Comparison of ENCODE assay signal across 11 mouse cellular contexts in genomic region chr9:48447783-48448209, GRCm38 (mm10). TPM values are rescaled to one million over a fixed set of nuclear protein-coding genes. Genes with fewer than 3 reads are reported as not detected.
DNase-seq lines count a peak whose midpoint lies in the region; ATAC-seq lines count a peak whose summit lies in the region.
"Had no signal": no experiment of that assay in that cellular context is flagged by ENCODE, and none has a peak within 500 bp of the region (broad histone marks: within the 10 kb centered on the region; RNA-seq: fewer than 3 reads in every experiment).

No protein-coding gene starts in this region.

- H3K4me2 ChIP-seq in hindbrain, embryonic 11.5 days (replicated peaks; ENCODE audit: low read depth, low read length): no peak overlapping the region
- H3K4me2 ChIP-seq: embryonic facial prominence, embryonic 15.5 days; limb, embryonic 12.5 days; stomach, embryonic 15.5 days had no signal

- peak; percentile 57 for DNase-seq in hindbrain, embryonic 11.5 days (ENCODE audit: low spot score)
- no peak for DNase-seq in hindbrain, embryonic 10.5 days (ENCODE audit: low spot score)
- peak; percentile 79 for DNase-seq in CD4-positive, CD25-positive, alpha-beta regulatory T cell, adult 2 months (ENCODE audit: low read depth, low spot score)
- peak; percentile 64 for DNase-seq in T-cell, adult 2 months (ENCODE audit: low spot score)
- peak; percentile 33 to 54 for DNase-seq in heart, postnatal 10 days
- no peak for DNase-seq in forebrain, embryonic 10.5 days (ENCODE audit: extremely low spot score, low spot score)
- no peak for DNase-seq in right cerebral cortex, postnatal 25 days

- intact Hi-C loops in heart, postnatal 10 days (cut with DNase I): loop anchor here (5.0 kb wide), 1 partner anchor 110 kb away; no protein-coding TSS in a partner anchor

- H3K27me3 ChIP-seq in hindbrain, embryonic 11.5 days (ENCODE audit: control insufficient read depth, insufficient read depth, low read length): no peaks in the 10 kb centered on the region
- H3K27me3 ChIP-seq in hindbrain, embryonic 10.5 days (ENCODE audit: insufficient read depth, poor library complexity, severe bottlenecking): no peaks in the 10 kb centered on the region
- H3K27me3 ChIP-seq in forebrain, embryonic 10.5 days (ENCODE audit: poor library complexity, severe bottlenecking): no peaks in the 10 kb centered on the region
- H3K27me3 ChIP-seq: embryonic facial prominence, embryonic 15.5 days; limb, embryonic 12.5 days; stomach, embryonic 15.5 days had no signal

- no peaks in the 10 kb centered on the region for H3K36me3 ChIP-seq in hindbrain, embryonic 11.5 days (ENCODE audit: control insufficient read depth, insufficient read depth, low read length)
- no peaks in the 10 kb centered on the region for H3K36me3 ChIP-seq in hindbrain, embryonic 10.5 days
- H3K36me3 ChIP-seq in forebrain, embryonic 10.5 days (replicated peaks): no peaks in the 10 kb centered on the region
- H3K36me3 ChIP-seq: embryonic facial prominence, embryonic 15.5 days; limb, embryonic 12.5 days; stomach, embryonic 15.5 days had no signal

- no peak overlapping the region for H3K4me3 ChIP-seq in hindbrain, embryonic 11.5 days (ENCODE audit: low read depth, low read length)
- H3K4me3 ChIP-seq in hindbrain, embryonic 10.5 days: no peak overlapping the region
- H3K4me3 ChIP-seq in forebrain, embryonic 10.5 days: no peak overlapping the region
- H3K4me3 ChIP-seq: embryonic facial prominence, embryonic 15.5 days; limb, embryonic 12.5 days; stomach, embryonic 15.5 days had no signal

- no peaks in the 10 kb centered on the region for H3K9me3 ChIP-seq in hindbrain, embryonic 11.5 days (ENCODE audit: control insufficient read depth, low read length)
- H3K9me3 ChIP-seq in hindbrain, embryonic 10.5 days: no peaks in the 10 kb centered on the region
- no peaks in the 10 kb centered on the region for H3K9me3 ChIP-seq in forebrain, embryonic 10.5 days
- H3K9me3 ChIP-seq: embryonic facial prominence, embryonic 15.5 days; limb, embryonic 12.5 days; stomach, embryonic 15.5 days had no signal

- H3K4me1 ChIP-seq in hindbrain, embryonic 11.5 days (replicated peaks; ENCODE audit: control insufficient read depth, insufficient read depth, low read length): no peaks in the 10 kb centered on the region
- H3K4me1 ChIP-seq in hindbrain, embryonic 10.5 days (replicated peaks): no peaks in the 10 kb centered on the region
- H3K4me1 ChIP-seq in forebrain, embryonic 10.5 days: no peaks in the 10 kb centered on the region
- H3K4me1 ChIP-seq: embryonic facial prominence, embryonic 15.5 days; limb, embryonic 12.5 days; stomach, embryonic 15.5 days had no signal

- ATAC-seq in hindbrain, embryonic 11.5 days (ENCODE audit: low FRiP score): no peak
- peak; percentile 73 for ATAC-seq in monocyte, adult 5-6 weeks (replicated peaks; ENCODE audit: insufficient number of reproducible peaks, low FRiP score, low TSS enrichment, poor library complexity, severe bottlenecking)

- 49% methylated on average over 5 of the region's 5 CpGs for WGBS in hindbrain, embryonic 11.5 days
- 40% methylated on average over 5 of the region's 5 CpGs for WGBS in hindbrain, embryonic 10.5 days
- 43% methylated on average over 5 of the region's 5 CpGs for WGBS in forebrain, embryonic 10.5 days

- H3K9ac ChIP-seq in hindbrain, embryonic 11.5 days (ENCODE audit: low read depth, low read length): no peak overlapping the region
- H3K9ac ChIP-seq: embryonic facial prominence, embryonic 15.5 days; limb, embryonic 12.5 days; stomach, embryonic 15.5 days had no signal

- no peak overlapping the region for H3K27ac ChIP-seq in hindbrain, embryonic 11.5 days (ENCODE audit: low read depth, low read length)
- H3K27ac ChIP-seq in hindbrain, embryonic 10.5 days: no peak overlapping the region
- H3K27ac ChIP-seq in forebrain, embryonic 10.5 days: no peak overlapping the region
- H3K27ac ChIP-seq: embryonic facial prominence, embryonic 15.5 days; limb, embryonic 12.5 days; stomach, embryonic 15.5 days had no signal

RNA-seq across cellular contexts. Expression of gene Rexo2, which starts 32.6 kb away (rescaled TPM):
- 80.3 and 88.0 TPM in 2 replicates for polyA plus RNA-seq in hindbrain, embryonic 11.5 days (2014; fragmentation: Nextera tagmentation; extraction: Ambion mirVana)
- polyA plus RNA-seq in hindbrain, embryonic 10.5 days (2016; fragmentation: Nextera tagmentation; extraction: Ambion mirVana): 99.2 and 112 TPM in 2 replicates
- 10 to 100 TPM; 65.3 to 67.9 TPM for total RNA-seq in heart, postnatal 10 days (2021)
- total RNA-seq in monocyte, adult 5-6 weeks (2017): 72.1 to 84.2 TPM (median 76.2 TPM) in 3 replicates
- 127 and 129 TPM in 2 replicates for polyA plus RNA-seq in forebrain, embryonic 10.5 days (2016; fragmentation: Nextera tagmentation; extraction: Ambion mirVana)

RNA-seq across cellular contexts. Expression of gene Rbm7, which starts 47.3 kb away (rescaled TPM):
- polyA plus RNA-seq in hindbrain, embryonic 11.5 days (2014; fragmentation: Nextera tagmentation; extraction: Ambion mirVana): 116 and 122 TPM in 2 replicates
- 101 and 110 TPM in 2 replicates for polyA plus RNA-seq in hindbrain, embryonic 10.5 days (2016; fragmentation: Nextera tagmentation; extraction: Ambion mirVana)
- 10 to 100 TPM; 30.6 to 34.9 TPM for total RNA-seq in heart, postnatal 10 days (2021)
- 139 to 205 TPM (median 199 TPM) in 3 replicates for total RNA-seq in monocyte, adult 5-6 weeks (2017)
- polyA plus RNA-seq in forebrain, embryonic 10.5 days (2016; fragmentation: Nextera tagmentation; extraction: Ambion mirVana): 112 and 118 TPM in 2 replicates

RNA-seq across cellular contexts. Expression of gene Gm5617, which starts 47.4 kb away (rescaled TPM):
- polyA plus RNA-seq in hindbrain, embryonic 11.5 days (2014; fragmentation: Nextera tagmentation; extraction: Ambion mirVana): 34.5 and 35.2 TPM in 2 replicates
- polyA plus RNA-seq in hindbrain, embryonic 10.5 days (2016; fragmentation: Nextera tagmentation; extraction: Ambion mirVana): 31.2 and 41.3 TPM in 2 replicates
- 10 to 100 TPM; 26.4 TPM for total RNA-seq in heart, postnatal 10 days (2021)
- total RNA-seq in monocyte, adult 5-6 weeks (2017): 13.7 to 22.4 TPM in 2 of 3 replicates, not detected in the other
- polyA plus RNA-seq in forebrain, embryonic 10.5 days (2016; fragmentation: Nextera tagmentation; extraction: Ambion mirVana): 28.0 and 29.9 TPM in 2 replicates

Comparison
In these comparisons a context has a peak if more than half of its experiments do, and no peak if none do; other contexts are left out.
1. DNase-seq: peak in hindbrain, embryonic 11.5 days (single experiment), CD4-positive, CD25-positive, alpha-beta regulatory T cell, adult 2 months (single experiment), T-cell, adult 2 months (single experiment) and heart, postnatal 10 days (2 of 2); none in hindbrain, embryonic 10.5 days (single experiment), forebrain, embryonic 10.5 days (single experiment) and right cerebral cortex, postnatal 25 days (single experiment).